ENCODE assay signal across 8 mouse cellular contexts in genomic region chr2:128166623-128167423, GRCm38 (mm10). TPM values are rescaled to one million over a fixed set of nuclear protein-coding genes. Genes with fewer than 3 reads are reported as not detected.
DNase-seq lines count a peak whose midpoint lies in the region; ATAC-seq and TF ChIP-seq lines count a peak whose summit lies in the region.

No protein-coding gene starts in this region.

- no peak overlapping the region for H3K27ac ChIP-seq in kidney, embryonic 14.5 days (ENCODE audit: low read depth, low read length)
- H3K27ac ChIP-seq in heart, postnatal 0 days (ENCODE audit: low read depth), result peak overlapping the region; percentile 32
- H3K27ac ChIP-seq in liver, embryonic 11.5 days (ENCODE audit: low read depth, low read length), result peak overlapping the region; percentile 86

- H3K4me3 ChIP-seq in kidney, embryonic 14.5 days (ENCODE audit: low read length), result no peak overlapping the region
- no peak overlapping the region for H3K4me3 ChIP-seq in heart, postnatal 0 days (ENCODE audit: low read depth, low read length)
- no peak overlapping the region for H3K4me3 ChIP-seq in liver, embryonic 11.5 days (ENCODE audit: low read depth, low read length)

- no peak for TF ChIP-seq CTCF in brain, embryonic 14.5 days (IDR thresholded peaks at IDR 0.05; ENCODE audit: borderline replicate concordance, extremely low read depth, insufficient read depth, insufficient read length)
- no peak for TF ChIP-seq CTCF in heart, postnatal 0 days (IDR thresholded peaks at IDR 0.05; ENCODE audit: low read depth)

- H3K36me3 ChIP-seq in kidney, embryonic 14.5 days (ENCODE audit: control insufficient read depth, insufficient read depth, low read length), result 0 out of 2 replicates have a peak, but pooled peaks cover 3% of the 10 kb centered on the region
- H3K36me3 ChIP-seq in heart, postnatal 0 days (replicated peaks; ENCODE audit: control insufficient read depth, insufficient read depth, low read length), result no peaks in the 10 kb centered on the region
- H3K36me3 ChIP-seq in liver, embryonic 11.5 days (ENCODE audit: control insufficient read depth, insufficient read depth, low read length), result no peaks in the 10 kb centered on the region

- 61% methylated on average over 13 of the region's 13 CpGs for WGBS in kidney, embryonic 14.5 days
- 31% methylated on average over 13 of the region's 13 CpGs for WGBS in heart, postnatal 0 days
- WGBS in liver, embryonic 11.5 days, result 64% methylated on average over 13 of the region's 13 CpGs

- no peak for ATAC-seq in kidney, embryonic 14.5 days (ENCODE audit: low FRiP score, low TSS enrichment)
- ATAC-seq in heart, postnatal 0 days (ENCODE audit: insufficient read depth, low read depth), result peak; percentile 50
- peak; percentile 91 for ATAC-seq in liver, embryonic 11.5 days (replicated peaks; ENCODE audit: low FRiP score)

- no peak for TF ChIP-seq POLR2A in brain, embryonic 14.5 days (IDR thresholded peaks at IDR 0.05; ENCODE audit: borderline replicate concordance, extremely low read depth, insufficient read depth, insufficient read length, poor library complexity, severe bottlenecking)

- no peak overlapping the region for H3K4me2 ChIP-seq in kidney, embryonic 14.5 days (replicated peaks; ENCODE audit: low read depth, low read length)
- no peak overlapping the region for H3K4me2 ChIP-seq in heart, postnatal 0 days (ENCODE audit: low read depth, low read length)
- H3K4me2 ChIP-seq in liver, embryonic 11.5 days, result peak overlapping the region; percentile 24; the same call in 1 of the 2 replicates

- peak; percentile 51 for DNase-seq in kidney, adult 11 months
- DNase-seq in brain, embryonic 14.5 days (ENCODE audit: low read depth), result peak; percentile 85
- peak; percentile 37 for DNase-seq in heart, postnatal 0 days (ENCODE audit: low spot score)
- DNase-seq in liver, embryonic 11.5 days (ENCODE audit: low spot score), result no peak
- peak; percentile 52 for DNase-seq in right cerebral cortex, postnatal 4 days
- DNase-seq in cerebellum, adult 11 months, result no peak
- no peak for DNase-seq in B cell, adult 2 months

- H3K9me3 ChIP-seq in kidney, embryonic 14.5 days (ENCODE audit: control insufficient read depth, low read length), result no peaks in the 10 kb centered on the region
- H3K9me3 ChIP-seq in heart, postnatal 0 days (replicated peaks; ENCODE audit: control insufficient read depth, low read length), result no peaks in the 10 kb centered on the region
- H3K9me3 ChIP-seq in liver, embryonic 11.5 days (ENCODE audit: control insufficient read depth, low read length), result no peaks in the 10 kb centered on the region

- no peak overlapping the region for H3K9ac ChIP-seq in kidney, embryonic 14.5 days (ENCODE audit: low read depth, low read length)
- H3K9ac ChIP-seq in heart, postnatal 0 days (replicated peaks; ENCODE audit: low read depth, low read length), result no peak overlapping the region
- peak overlapping the region; percentile 31; the same call in 1 of the 2 replicates for H3K9ac ChIP-seq in liver, embryonic 11.5 days (ENCODE audit: low read depth, low read length)

- TF ChIP-seq EP300 in heart, postnatal 0 days (IDR thresholded peaks at IDR 0.05; ENCODE audit: low read depth), result no peak

- H3K27me3 ChIP-seq in kidney, embryonic 14.5 days (ENCODE audit: control insufficient read depth, insufficient read depth, low read length), result no peaks in the 10 kb centered on the region
- H3K27me3 ChIP-seq in heart, postnatal 0 days (ENCODE audit: control insufficient read depth, insufficient read depth, low read length), result no peaks in the 10 kb centered on the region
- no peaks in the 10 kb centered on the region for H3K27me3 ChIP-seq in liver, embryonic 11.5 days (replicated peaks; ENCODE audit: control insufficient read depth, insufficient read depth, low read length)

- H3K4me1 ChIP-seq in kidney, embryonic 14.5 days (ENCODE audit: control insufficient read depth, insufficient read depth, low read length), result no peaks in the 10 kb centered on the region
- H3K4me1 ChIP-seq in heart, postnatal 0 days (ENCODE audit: control insufficient read depth, insufficient read depth), result peaks cover 23% of the 10 kb centered on the region
- H3K4me1 ChIP-seq in liver, embryonic 11.5 days (replicated peaks; ENCODE audit: control insufficient read depth, insufficient read depth, low read length), result peaks cover 5% of the 10 kb centered on the region

RNA-seq across cellular contexts. Expression of gene Bcl2l11, which starts 41.0 kb away (rescaled TPM):
- polyA plus RNA-seq in kidney, embryonic 14.5 days (2014; fragmentation: Nextera tagmentation; extraction: Ambion mirVana), result 20.0 and 31.6 TPM in 2 replicates
- polyA plus RNA-seq in brain, embryonic 14.5 days (2012; rRNA removed), result 13.8 and 17.0 TPM in 2 replicates
- 26.1 and 26.6 TPM in 2 replicates for total RNA-seq in heart, postnatal 0 days (2014; rRNA removed; ENCODE audit: low replicate concordance)
- polyA plus RNA-seq in heart, postnatal 0 days (2015; fragmentation: Nextera tagmentation; extraction: Ambion mirVana), result 18.2 and 22.4 TPM in 2 replicates
- 15.1 and 15.3 TPM in 2 replicates for polyA plus RNA-seq in liver, embryonic 11.5 days (2014; fragmentation: Nextera tagmentation; extraction: Ambion mirVana)

Comparison
In these comparisons a context has a peak if more than half of its experiments do, and no peak if none do; other contexts are left out.
1. DNase-seq: peak in kidney, adult 11 months (single experiment), brain, embryonic 14.5 days (single experiment), heart, postnatal 0 days (single experiment) and right cerebral cortex, postnatal 4 days (single experiment); none in liver, embryonic 11.5 days (single experiment), cerebellum, adult 11 months (single experiment) and B cell, adult 2 months (0 of 2).